Mouse (Mus musculus): Measurements from ENCODE around the gene Mtch2. TPM values are rescaled to one million over a fixed set of nuclear protein-coding genes. Genes with fewer than 3 reads are reported as not detected.
"Not testable (repeated sequence)": the region's sequence is repeated elsewhere in the genome, so short reads cannot be mapped to it uniquely, and the experiment has no call there.

Gene Mtch2
- polyA plus RNA-seq (2016; fragmentation: Nextera tagmentation; extraction: Ambion mirVana) = 252 and 254 TPM in 2 replicates

DNA sequence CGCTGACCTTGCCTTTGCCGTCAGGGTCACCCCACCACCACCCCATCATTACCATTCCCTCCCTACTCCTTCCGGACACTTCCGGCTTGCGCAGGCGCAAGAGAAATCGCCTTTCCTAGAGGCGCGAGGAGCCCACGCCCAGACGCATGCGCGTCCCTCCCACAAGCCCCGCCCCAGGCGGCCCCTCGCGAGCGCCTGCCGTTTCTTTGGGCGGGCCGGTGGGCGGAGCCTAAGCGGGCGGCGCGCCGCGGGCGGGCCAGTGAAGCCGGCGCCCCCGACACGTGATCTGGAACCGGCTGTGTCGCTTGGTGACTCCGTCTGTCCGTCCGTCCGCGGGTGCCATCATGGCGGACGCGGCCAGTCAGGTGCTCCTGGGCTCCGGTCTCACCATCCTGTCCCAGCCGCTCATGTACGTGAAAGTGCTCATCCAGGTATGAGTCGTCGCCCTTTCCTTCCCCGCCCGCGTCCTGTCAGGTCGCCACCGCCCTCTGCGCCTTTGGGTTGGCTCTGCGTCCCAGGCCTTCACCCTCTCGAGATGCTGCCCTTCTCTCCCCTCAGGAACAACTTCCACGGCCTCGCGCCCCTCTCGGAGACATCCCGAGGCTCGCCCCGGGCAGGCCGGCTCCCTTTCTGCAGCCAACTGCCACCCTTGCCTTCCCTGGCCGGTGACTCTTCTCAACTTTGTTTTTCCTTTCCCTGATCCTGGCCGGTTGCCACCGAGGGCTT, at the start of gene Mtch2:
Mtch2 (plus strand) TSS at position 201 of the 726 bp plus-strand sequence.
- DNase-seq (ENCODE audit: low spot score) = peak; percentile 98
- WGBS = under 1% methylated on average over 67 of the region's 67 CpGs
- H3K4me1 ChIP-seq = peaks cover 12% of the 10 kb centered on the region

DNA sequence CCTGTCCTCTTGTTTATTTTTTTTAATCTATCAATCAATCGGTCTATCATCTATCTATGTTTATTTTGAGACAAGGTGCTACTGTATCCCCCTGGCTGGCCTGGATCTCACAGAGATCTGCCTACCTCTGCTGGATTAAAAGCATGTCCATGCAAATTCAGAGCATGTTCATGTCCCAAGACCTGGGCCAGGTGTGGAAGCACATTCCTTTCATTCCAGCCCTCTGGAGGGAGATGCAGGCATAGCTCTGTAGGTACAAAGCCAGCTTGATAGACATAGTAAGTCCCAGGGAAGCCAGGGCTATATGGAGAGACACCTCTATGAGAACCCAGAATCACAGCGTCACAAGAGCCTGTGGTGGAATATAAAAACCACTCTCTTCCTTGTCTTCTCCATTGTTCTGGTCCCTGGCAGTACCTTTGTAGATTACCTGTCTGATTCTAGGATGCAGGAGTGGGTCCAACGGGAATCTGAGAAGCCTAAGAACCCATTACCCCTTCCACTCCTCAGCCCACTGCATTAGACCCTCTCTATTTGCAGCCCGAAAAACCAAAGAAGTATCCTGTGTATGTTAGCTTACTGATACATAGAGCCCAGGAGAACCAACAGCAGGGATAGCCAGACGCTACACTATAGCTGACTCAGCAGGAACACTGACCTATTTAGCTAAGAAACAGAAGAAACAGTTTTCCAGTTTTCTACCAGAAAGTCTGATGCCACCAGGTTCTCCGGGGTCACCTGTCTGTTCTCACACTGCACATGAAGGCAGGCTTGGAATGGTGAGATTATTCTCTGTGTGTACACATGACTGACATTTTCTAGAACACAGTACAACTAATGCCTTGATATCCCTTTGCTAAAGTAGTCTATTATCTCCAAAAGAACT, 38.5 kb upstream of the Mtch2 start:
- H3K4me1 ChIP-seq = no peaks in the 10 kb centered on the region
- peak; percentile 69 for DNase-seq (ENCODE audit: low spot score)
- H3K36me3 ChIP-seq = no peaks in the 10 kb centered on the region
- H3K9me3 ChIP-seq = no peaks in the 10 kb centered on the region
- no peaks in the 10 kb centered on the region for H3K27me3 ChIP-seq (ENCODE audit: insufficient read depth, poor library complexity, severe bottlenecking)
- H3K4me3 ChIP-seq = no peak overlapping the region
- no peak overlapping the region for H3K27ac ChIP-seq
- WGBS = 82% methylated on average over 6 of the region's 6 CpGs

More for the DNA sequence above, at the start of gene Mtch2:
- H3K9me3 ChIP-seq = no peaks in the 10 kb centered on the region
- peak within 1 kb of the TSS; percentile 93 for H3K27ac ChIP-seq
- H3K4me3 ChIP-seq = peak within 1 kb of the TSS; percentile 87
- peaks cover 28% of the 10 kb centered on the region for H3K36me3 ChIP-seq
- H3K27me3 ChIP-seq (ENCODE audit: insufficient read depth, poor library complexity, severe bottlenecking) = no peaks in the 10 kb centered on the region

DNA sequence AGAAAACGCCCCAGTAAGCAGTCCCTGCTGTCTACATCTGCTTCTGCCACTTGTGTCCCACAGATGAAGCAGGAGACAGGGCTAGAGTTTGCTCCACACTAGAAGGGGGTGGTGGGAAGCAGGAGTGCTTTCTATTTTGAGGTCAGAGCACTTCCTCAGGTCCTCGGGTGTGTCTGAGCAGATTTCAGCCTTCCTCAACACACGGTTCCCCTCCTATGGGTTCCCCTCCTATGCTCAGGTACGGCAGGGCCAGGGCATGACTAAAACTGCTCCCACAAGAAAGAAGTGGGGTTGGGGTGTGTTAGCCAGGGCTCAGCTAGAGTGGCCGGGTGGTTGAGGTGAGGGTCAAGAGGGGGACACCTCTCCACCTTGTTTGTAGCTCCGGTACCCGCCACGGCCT, 36.2 kb upstream of the Mtch2 start:
- DNase-seq (ENCODE audit: low spot score) = peak; percentile 57
- no peaks in the 10 kb centered on the region for H3K36me3 ChIP-seq
- H3K27me3 ChIP-seq (ENCODE audit: insufficient read depth, poor library complexity, severe bottlenecking) = no peaks in the 10 kb centered on the region

DNA sequence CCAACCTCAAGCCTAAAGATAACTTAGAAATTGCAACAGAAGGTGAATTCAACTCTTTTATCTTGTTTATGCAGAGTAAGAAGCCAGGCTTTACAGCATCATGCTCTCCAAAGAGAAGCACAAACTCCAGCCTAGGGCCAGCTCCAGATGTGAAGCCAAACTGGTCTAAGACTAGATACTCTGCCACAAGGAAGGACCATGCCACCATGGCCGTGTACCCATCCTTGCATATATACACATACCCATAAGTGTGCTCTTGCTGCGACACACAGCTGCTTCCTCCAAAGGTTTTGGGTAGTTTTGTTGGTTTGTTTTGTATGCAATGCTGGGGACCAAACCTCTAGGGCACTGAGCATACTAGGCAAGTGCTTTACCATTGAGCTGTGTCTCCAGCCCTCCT, 31.7 kb upstream of the Mtch2 start:
- Histone ChIP-seq H3K27me3 (ENCODE audit: insufficient read depth, poor library complexity, severe bottlenecking) (no peaks in the 10 kb centered on the region), H3K36me3 (no peaks in the 10 kb centered on the region), H3K4me1 (no peaks in the 10 kb centered on the region), H3K9me3 (no peaks in the 10 kb centered on the region), H3K27ac (no peak overlapping the region), H3K4me3 (no peak overlapping the region)
- 73% methylated on average over 2 of the region's 2 CpGs for whole genome bisulfite sequencing
- peak; percentile 72 for DNase-seq (ENCODE audit: low spot score)

More for the DNA sequence above, 36.2 kb upstream of the Mtch2 start:
- 78% methylated on average over 8 of the region's 8 CpGs for WGBS
- H3K4me3 ChIP-seq = no peak overlapping the region
- H3K4me1 ChIP-seq = no peaks in the 10 kb centered on the region
- H3K27ac ChIP-seq = no peak overlapping the region
- no peaks in the 10 kb centered on the region for H3K9me3 ChIP-seq

DNA sequence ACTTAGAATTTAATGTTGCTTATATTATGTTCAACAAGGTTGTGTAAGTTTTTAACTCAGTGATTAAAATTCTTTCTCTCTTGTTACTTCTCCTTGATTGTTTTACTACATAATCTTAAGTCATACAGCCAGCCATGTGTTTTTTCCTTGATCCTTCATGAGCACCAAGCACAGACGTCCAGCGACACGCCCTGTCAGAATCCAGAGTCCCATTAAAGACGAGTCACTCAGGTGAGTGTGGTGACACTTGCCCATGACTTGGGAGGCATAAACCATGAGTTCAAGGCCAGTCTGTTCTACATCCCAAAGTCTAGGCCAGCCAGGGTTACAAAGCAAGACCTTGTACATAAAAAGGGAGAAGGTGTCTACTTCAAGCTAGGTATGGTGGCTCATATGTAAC, 30.8 kb upstream of the Mtch2 start:
- H3K27me3 ChIP-seq (ENCODE audit: insufficient read depth, poor library complexity, severe bottlenecking) = no peaks in the 10 kb centered on the region
- DNase-seq (ENCODE audit: low spot score) = no peak
- WGBS = 74% methylated on average over 4 of the region's 4 CpGs
- H3K9me3 ChIP-seq = no peaks in the 10 kb centered on the region
- H3K4me3 ChIP-seq = no peak overlapping the region
- H3K36me3 ChIP-seq = no peaks in the 10 kb centered on the region
- no peak overlapping the region for H3K27ac ChIP-seq
- no peaks in the 10 kb centered on the region for H3K4me1 ChIP-seq

DNA sequence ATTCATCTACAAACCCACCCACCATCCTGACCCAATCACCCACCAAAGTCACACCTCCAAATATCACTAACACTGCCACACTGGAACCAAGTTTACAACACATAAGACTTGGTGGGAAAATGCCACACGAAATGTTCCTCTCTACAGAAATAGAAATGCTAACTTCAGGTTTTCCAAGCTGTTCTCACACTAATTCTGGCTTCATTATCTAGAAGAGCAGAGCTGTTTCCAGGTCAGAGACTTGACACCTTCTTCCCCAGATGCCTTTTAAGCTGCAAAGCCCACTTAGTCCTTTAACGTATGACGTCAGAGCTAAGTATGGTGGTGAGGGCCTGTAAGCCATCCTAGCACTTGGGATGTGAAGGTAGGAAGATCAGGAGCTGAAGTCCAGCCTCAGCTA, 28.2 kb upstream of the Mtch2 start:
- WGBS = 65% methylated on average over 3 of the region's 3 CpGs
- Histone ChIP-seq H3K27me3 (ENCODE audit: insufficient read depth, poor library complexity, severe bottlenecking) (no peaks in the 10 kb centered on the region), H3K36me3 (no peaks in the 10 kb centered on the region), H3K9me3 (no peaks in the 10 kb centered on the region), H3K4me1 (no peaks in the 10 kb centered on the region), H3K27ac (no peak overlapping the region), H3K4me3 (no peak overlapping the region)
- no peak for DNase-seq (ENCODE audit: low spot score)

DNA sequence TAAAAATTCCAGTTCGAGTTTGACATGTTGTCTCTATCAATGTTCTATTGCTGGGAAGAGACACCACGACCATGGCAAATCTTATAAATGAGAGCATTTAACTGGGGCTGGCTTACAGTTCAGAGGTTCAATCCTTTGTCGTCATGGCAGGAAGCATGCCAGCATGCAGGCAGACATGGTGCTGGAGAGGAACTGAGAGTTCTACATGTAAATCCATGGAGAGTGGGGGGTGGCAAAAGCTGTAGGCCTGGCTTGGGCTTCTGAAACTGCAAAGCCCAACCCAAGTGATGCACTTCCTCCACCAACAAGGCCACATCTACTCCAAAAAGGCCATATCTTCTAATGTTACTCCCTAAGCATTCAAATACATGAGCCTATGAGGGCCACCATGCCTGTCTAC, 26.1 kb upstream of the Mtch2 start:
- DNase-seq (ENCODE audit: low spot score) = no peak
- H3K4me3 ChIP-seq = no peak overlapping the region
- H3K4me1 ChIP-seq = no peaks in the 10 kb centered on the region
- no peaks in the 10 kb centered on the region for H3K9me3 ChIP-seq
- H3K36me3 ChIP-seq = no peaks in the 10 kb centered on the region
- WGBS = 74% methylated on average over 3 of the region's 3 CpGs
- no peak overlapping the region for H3K27ac ChIP-seq
- H3K27me3 ChIP-seq (ENCODE audit: insufficient read depth, poor library complexity, severe bottlenecking) = no peaks in the 10 kb centered on the region

DNA sequence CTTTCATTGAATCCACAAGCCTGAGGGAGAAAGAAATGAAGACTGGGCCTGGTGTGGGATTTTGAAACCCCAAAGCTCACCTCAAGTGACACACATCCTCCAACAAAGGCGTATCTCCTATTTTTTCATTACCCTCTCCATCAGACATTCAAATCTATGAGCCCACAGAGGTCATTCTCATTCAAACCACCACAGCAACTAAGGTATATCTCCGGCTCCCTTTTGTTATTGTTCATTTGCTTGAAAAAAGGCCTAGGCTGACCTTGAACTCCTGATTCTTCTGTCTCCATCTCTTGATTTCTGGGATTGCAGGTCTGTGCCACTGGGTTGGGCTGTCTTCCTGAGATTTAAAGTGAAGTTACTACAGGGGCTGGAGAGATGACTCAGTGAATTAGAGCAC, 24.0 kb upstream of the Mtch2 start:
- no peaks in the 10 kb centered on the region for H3K4me1 ChIP-seq
- no peak for DNase-seq (ENCODE audit: low spot score)
- H3K4me3 ChIP-seq = no peak overlapping the region
- no peaks in the 10 kb centered on the region for H3K27me3 ChIP-seq (ENCODE audit: insufficient read depth, poor library complexity, severe bottlenecking)
- H3K9me3 ChIP-seq = no peaks in the 10 kb centered on the region
- 81% methylated on average over 2 of the region's 2 CpGs for WGBS
- H3K36me3 ChIP-seq = no peaks in the 10 kb centered on the region
- H3K27ac ChIP-seq = no peak overlapping the region

DNA sequence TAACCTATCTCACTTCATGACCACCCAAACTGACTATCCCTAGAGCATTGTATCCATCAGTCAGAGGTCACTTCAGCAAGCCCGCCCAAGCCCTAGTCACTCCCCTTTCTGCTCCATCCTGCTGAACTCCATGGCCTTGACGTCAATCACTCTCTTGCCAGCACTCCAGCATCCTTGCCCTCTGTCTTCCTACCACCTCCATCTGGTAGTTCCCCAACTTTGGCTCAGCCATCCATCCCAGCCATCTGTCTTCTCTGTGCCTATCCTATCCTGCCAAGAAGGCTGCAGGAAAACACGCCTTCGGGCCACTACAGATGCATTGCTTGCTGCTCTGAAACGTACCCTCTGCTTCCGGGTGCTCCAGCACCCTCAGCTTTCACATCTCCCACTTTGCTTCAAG, 23.2 kb upstream of the Mtch2 start:
- no peaks in the 10 kb centered on the region for H3K4me1 ChIP-seq
- 79% methylated on average over 6 of the region's 6 CpGs for WGBS
- no peak for DNase-seq (ENCODE audit: low spot score)
- H3K4me3 ChIP-seq = no peak overlapping the region
- no peaks in the 10 kb centered on the region for H3K9me3 ChIP-seq
- no peak overlapping the region for H3K27ac ChIP-seq
- no peaks in the 10 kb centered on the region for H3K27me3 ChIP-seq (ENCODE audit: insufficient read depth, poor library complexity, severe bottlenecking)
- H3K36me3 ChIP-seq = no peaks in the 10 kb centered on the region

DNA sequence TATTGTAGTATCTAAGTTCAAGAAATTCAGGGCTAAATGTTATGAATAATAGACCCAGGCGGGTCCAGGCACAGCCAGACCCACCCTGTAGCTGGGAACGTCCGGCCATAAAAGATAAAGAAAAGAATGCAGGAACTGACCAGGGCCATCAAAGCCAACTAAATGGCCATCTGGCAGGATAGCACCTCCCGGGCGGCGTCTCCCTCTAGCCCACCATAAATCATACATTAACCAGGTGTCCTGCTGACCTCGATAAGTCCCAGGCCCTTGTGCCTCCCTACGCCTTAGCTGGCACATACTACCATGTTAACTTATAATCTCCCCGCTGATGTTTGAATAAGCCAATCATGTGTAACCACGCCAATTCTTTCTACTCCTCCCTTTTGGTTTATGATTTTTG, 22.4 kb upstream of the Mtch2 start:
- H3K4me3 ChIP-seq; H3K36me3 ChIP-seq; DNase-seq (ENCODE audit: low spot score); H3K27me3 ChIP-seq (ENCODE audit: insufficient read depth, poor library complexity, severe bottlenecking); H3K9me3 ChIP-seq; H3K4me1 ChIP-seq; H3K27ac ChIP-seq: not testable (repeated sequence)
- WGBS = 67% methylated on average over 10 of the region's 10 CpGs

DNA sequence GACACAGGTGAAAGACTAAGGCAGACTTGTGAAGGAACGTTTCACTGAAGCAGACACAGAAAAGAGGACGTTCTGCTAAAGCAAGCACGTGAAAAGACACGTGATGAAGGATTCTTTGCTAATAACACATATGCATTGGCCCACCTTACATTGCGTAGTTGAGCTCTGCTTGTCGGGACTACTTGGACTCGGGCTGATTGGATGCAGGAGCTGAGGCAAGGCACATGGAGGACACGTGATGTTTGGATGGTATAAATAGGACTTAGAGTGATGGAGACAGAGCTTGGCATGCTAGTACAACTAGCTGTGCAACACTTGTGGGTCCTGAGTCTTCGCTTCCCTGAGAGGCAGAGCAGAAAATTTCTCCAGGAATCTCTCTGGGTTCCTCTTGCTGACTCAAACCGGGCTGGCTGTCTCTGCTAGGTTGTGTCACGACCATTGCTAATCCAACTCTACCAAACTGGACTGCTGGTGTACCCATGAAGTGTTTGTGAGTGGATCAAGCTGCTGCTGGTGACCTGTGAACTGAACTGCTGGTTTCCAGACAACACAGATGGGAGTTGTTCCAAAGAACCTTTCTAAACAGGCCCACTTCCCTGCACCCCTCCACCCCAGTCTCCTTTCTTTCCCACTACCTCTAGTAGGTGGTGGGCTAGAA, 21.3 kb upstream of the Mtch2 start:
- DNase-seq (ENCODE audit: low spot score) = no peak
- H3K36me3 ChIP-seq = no peaks in the 10 kb centered on the region

DNA sequence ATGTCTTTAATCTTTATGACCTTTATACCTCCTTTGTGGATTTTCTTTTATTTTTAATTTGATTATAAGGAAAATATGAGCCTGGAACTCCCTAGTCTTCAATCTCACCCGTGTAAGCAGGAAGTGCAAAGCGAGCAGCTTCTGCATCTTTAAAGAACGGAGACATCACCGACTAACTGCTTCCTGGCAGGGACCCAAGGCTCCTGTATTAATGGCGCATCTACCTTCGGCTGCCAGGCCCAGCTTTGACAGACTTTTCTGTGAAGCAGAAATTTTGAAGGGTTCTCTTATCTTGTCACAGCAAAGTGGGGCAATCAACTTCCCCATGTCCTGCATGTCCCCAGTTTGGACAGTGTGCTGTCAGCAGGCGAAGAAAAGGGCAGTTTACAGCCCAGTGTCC, 18.2 kb upstream of the Mtch2 start:
- H3K36me3 ChIP-seq = no peaks in the 10 kb centered on the region
- no peaks in the 10 kb centered on the region for H3K9me3 ChIP-seq
- DNase-seq (ENCODE audit: low spot score) = no peak
- 61% methylated on average over 7 of the region's 7 CpGs for WGBS
- no peak overlapping the region for H3K27ac ChIP-seq
- H3K4me3 ChIP-seq = no peak overlapping the region
- no peaks in the 10 kb centered on the region for H3K4me1 ChIP-seq
- no peaks in the 10 kb centered on the region for H3K27me3 ChIP-seq (ENCODE audit: insufficient read depth, poor library complexity, severe bottlenecking)

More for the DNA sequence above, 21.3 kb upstream of the Mtch2 start:
- H3K9me3 ChIP-seq = no peaks in the 10 kb centered on the region
- H3K27ac ChIP-seq = no peak overlapping the region
- H3K4me1 ChIP-seq = no peaks in the 10 kb centered on the region
- no peaks in the 10 kb centered on the region for H3K27me3 ChIP-seq (ENCODE audit: insufficient read depth, poor library complexity, severe bottlenecking)
- 79% methylated on average over 11 of the region's 11 CpGs for WGBS
- no peak overlapping the region for H3K4me3 ChIP-seq

DNA sequence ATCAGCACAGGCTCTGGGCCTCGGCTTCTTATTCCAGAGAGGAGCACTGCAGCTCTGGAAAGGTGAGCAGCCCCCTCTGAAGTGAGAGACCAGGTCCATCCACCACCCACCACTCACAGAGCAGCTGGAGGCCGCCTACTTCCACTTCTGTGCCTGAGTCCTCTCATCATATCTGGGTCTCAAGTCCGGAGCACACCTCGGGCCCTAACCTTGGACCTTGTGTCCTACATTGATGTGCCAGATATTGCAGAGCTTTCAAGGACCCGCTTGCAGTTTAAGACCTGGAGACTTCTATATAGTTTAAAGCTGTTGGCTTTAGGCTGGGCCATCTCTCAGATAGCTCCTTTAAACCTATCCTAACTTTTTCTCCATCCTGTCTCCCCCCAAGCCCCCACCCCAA, 13.5 kb upstream of the Mtch2 start:
- Histone ChIP-seq H3K36me3 (no peaks in the 10 kb centered on the region), H3K4me3 (no peak overlapping the region), H3K9me3 (no peaks in the 10 kb centered on the region), H3K4me1 (no peaks in the 10 kb centered on the region), H3K27me3 (ENCODE audit: insufficient read depth, poor library complexity, severe bottlenecking) (0 out of 2 replicates have a peak, but pooled peaks cover 3% of the 10 kb centered on the region), H3K27ac (no peak overlapping the region)
- DNase-seq (ENCODE audit: low spot score) = no peak
- WGBS = 72% methylated on average over 5 of the region's 5 CpGs
